Mouse (Mus musculus) megakaryocyte, embryonic 14.5 days (primary cell): ENCODE results near the gene Btbd35f25. TPM values are rescaled to one million over a fixed set of nuclear protein-coding genes. Genes with fewer than 3 reads are reported as not detected.
"Not testable (repeated sequence)": the region's sequence is repeated elsewhere in the genome, so short reads cannot be mapped to it uniquely, and the experiment has no call there.

Experiments
- H3K27me3 ChIP-seq: replicated peaks from 2 replicates; pipeline ENCODE3; 2012; ENCODE audit warnings: inconsistent platforms
- H3K36me3 ChIP-seq: replicated peaks from 2 replicates; pipeline ENCODE3; 2012; ENCODE audit warnings: low read length, inconsistent platforms, mixed read lengths
- H3K4me1 ChIP-seq: 2 replicates; pipeline ENCODE4 v1.6.1; 2012; ENCODE audit warnings: inconsistent platforms
- H3K4me3 ChIP-seq: replicated peaks from 2 replicates; pipeline ENCODE3; 2012; ENCODE audit warnings: moderate library complexity, mild to moderate bottlenecking, inconsistent platforms
- H3K9me3 ChIP-seq: 2 replicates; pipeline ENCODE4 v1.6.1; 2012; ENCODE audit warnings: inconsistent platforms
- FLI1 ChIP-seq: IDR thresholded peaks from 2 replicates; pipeline ENCODE4 v1.6.1; 2012; ENCODE audit warnings: low read length, inconsistent platforms, mixed read lengths
- GATA1 ChIP-seq: IDR thresholded peaks from 3 replicates; pipeline ENCODE4 v1.6.1; 2012; ENCODE audit warnings: mixed read lengths, low read length, inconsistent platforms, borderline replicate concordance
- polyA plus RNA-seq: library from polyadenylated mRNA; stranded (reverse); fragments of >175 nt; gene quantifications from 2 replicates; pipeline ENCODE4 v1.2.3, GENCODE M21; 2012; ENCODE audit warnings: low replicate concordance; ENCODE audit not compliant: insufficient read depth

Btbd35f25 gene
- not detected in 2 replicates for polyA plus RNA-seq

GRCm38 (mm10) chrX:31717056-31717455 lies at the start of gene Btbd35f25:
Btbd35f25 (minus strand) TSS chrX:31717156.
- H3K9me3 ChIP-seq, H3K4me3 ChIP-seq, H3K4me1 ChIP-seq, H3K36me3 ChIP-seq, H3K27me3 ChIP-seq: not testable (repeated sequence)

GRCm38 (mm10) chrX:31766255-31766654 lies 49.3 kb upstream of the Btbd35f25 start:
- peaks cover 68% of the 10 kb centered on the region for H3K9me3 ChIP-seq
- H3K4me1 ChIP-seq: no peaks in the 10 kb centered on the region
- H3K36me3 ChIP-seq: no peaks in the 10 kb centered on the region
- no peak overlapping the region for H3K4me3 ChIP-seq
- no peaks in the 10 kb centered on the region for H3K27me3 ChIP-seq
- TF ChIP-seq FLI1 (no peak), GATA1 (no peak)

DNA sequence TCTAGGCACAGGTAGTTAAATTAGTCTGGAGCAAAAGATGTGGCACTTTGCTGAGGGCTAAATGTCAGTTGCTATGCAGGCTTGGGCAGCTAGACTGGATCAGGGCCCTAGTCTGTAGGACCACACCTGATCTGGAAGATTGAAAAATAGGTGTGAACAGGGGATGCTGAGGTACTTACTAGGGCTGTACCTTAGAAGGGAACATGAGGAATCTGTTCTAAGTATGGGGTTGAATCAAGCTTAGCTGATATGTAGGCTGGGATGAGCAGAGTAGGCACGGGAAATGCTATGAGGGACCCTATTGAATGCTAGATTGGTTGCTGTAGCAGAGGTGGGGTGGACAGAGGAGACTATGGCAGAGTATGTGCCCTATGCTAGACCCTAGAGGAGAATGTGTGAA lies 47.0 kb upstream of the Btbd35f25 start:
- H3K27me3 ChIP-seq: no peaks in the 10 kb centered on the region
- H3K4me3 ChIP-seq: no peak overlapping the region
- TF ChIP-seq GATA1 (no peak), FLI1 (no peak)
- H3K4me1 ChIP-seq: no peaks in the 10 kb centered on the region
- H3K36me3 ChIP-seq: no peaks in the 10 kb centered on the region
- peaks cover 69% of the 10 kb centered on the region for H3K9me3 ChIP-seq

DNA sequence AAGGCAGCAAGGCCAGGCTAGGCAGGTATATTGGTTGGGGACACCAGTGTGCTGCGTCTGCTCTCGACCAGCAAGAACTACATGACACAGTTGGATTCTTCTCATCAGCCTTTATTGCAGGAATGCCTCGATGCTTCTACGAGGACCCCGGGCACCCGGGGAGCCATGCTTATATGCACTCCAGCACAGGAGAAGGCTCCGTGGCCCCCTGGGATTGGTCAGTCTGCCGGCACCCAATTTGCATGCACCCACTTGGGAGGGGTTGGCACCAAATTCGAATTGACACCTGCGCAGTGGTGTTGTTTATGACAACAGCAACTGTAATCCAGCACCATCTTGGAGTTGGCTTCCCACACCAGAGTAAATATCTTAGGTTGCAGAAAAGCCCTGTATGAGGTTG lies 28.1 kb upstream of the Btbd35f25 start:
- no peaks in the 10 kb centered on the region for H3K4me1 ChIP-seq
- no peaks in the 10 kb centered on the region for H3K36me3 ChIP-seq
- no peaks in the 10 kb centered on the region for H3K27me3 ChIP-seq
- peaks cover 23% of the 10 kb centered on the region for H3K9me3 ChIP-seq
- H3K4me3 ChIP-seq: no peak overlapping the region
- TF ChIP-seq GATA1: no peak
- TF ChIP-seq FLI1: no peak

GRCm38 (mm10) chrX:31736958-31737357 lies 20.0 kb upstream of the Btbd35f25 start:
- TF ChIP-seq GATA1 (no peak), FLI1 (no peak)
- Histone ChIP-seq H3K27me3 (no peaks in the 10 kb centered on the region), H3K4me1 (no peaks in the 10 kb centered on the region), H3K9me3 (peaks cover 10% of the 10 kb centered on the region), H3K4me3 (no peak overlapping the region), H3K36me3 (no peaks in the 10 kb centered on the region)

Other genes with a start within 250 kb of the Btbd35f25 start
- gene Gm21883, start 142.9 kb downstream of the Btbd35f25 start, polyA plus RNA-seq: not detected in 2 replicates
- gene Spin2e, start 98.2 kb downstream of the Btbd35f25 start, polyA plus RNA-seq: 0.32 TPM in 1 of 2 replicates, not detected in the other
- not detected in 2 replicates for gene Gm21637, start 244.9 kb upstream of the Btbd35f25 start, polyA plus RNA-seq